Mouse (Mus musculus): ENCODE results near the gene Klhdc4.

Klhdc4 gene

GRCm38 (mm10) chr8:121809524-121810155 is 19.7 kb downstream of the Klhdc4 start:
- DNase-seq (ENCODE audit: inconsistent age in 2 of 2, low spot score in 1 of 2), result peak; percentile 60 to 62

- no peak for DNase-seq (ENCODE audit: inconsistent age in 2 of 2, low spot score in 1 of 2)
These were observed 21.3 kb downstream of the Klhdc4 start for GRCm38 (mm10) chr8:121808032-121808431.

- DNase-seq (ENCODE audit: inconsistent age in 2 of 2, low spot score in 1 of 2), result no peak
These were observed 23.2 kb downstream of the Klhdc4 start for GRCm38 (mm10) chr8:121806126-121806525.

DNA sequence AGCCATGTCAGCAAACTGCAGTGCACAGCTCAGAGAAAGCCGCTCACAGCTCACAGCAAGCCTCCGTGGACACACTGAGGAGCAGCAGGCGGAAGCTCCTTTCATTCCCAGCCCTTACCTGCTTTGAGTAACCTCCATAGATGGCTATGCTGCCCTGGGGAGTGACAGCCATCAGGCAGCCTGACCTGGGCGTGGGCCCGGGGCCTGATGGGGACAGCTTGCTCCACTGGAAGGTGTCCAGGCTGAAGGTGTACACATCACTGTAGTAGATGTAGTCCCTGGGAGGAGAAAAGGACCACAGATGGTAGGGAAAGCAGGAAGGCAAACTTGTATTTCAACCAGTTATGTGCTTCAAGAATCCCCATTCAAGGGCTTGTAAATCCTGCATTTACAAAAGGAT is 24.5 kb downstream of the Klhdc4 start:
- no peak for DNase-seq (ENCODE audit: inconsistent age in 2 of 2, low spot score in 1 of 2)

DNA sequence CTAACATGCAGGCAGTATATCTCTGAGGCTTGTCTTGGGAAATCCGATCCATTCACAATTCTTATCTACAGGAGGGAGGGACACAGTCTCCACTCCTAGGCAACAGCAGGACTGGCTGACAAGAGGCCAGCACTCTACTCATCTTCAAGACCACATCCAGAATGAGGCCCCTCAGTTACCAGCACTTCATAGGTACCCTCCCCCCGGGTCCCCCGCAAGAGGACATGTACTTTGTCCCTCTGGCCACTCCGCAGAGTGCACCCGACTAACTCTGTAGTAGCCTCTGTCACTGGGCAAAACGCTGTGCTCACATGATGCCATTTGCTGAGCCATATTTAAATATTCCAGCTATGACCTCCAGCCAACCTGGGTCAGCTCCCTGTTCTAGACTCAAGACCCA is 31.0 kb downstream of the Klhdc4 start:
- DNase-seq (ENCODE audit: inconsistent age in 2 of 2, low spot score in 1 of 2), result no peak

GRCm38 (mm10) chr8:121796406-121796805 is 33.0 kb downstream of the Klhdc4 start:
- peak in 1 of 2 experiments; percentile 37 for DNase-seq (ENCODE audit: inconsistent age in 2 of 2, low spot score in 1 of 2)

- no peak for DNase-seq (ENCODE audit: inconsistent age in 2 of 2, low spot score in 1 of 2)
These were observed 33.9 kb downstream of the Klhdc4 start for GRCm38 (mm10) chr8:121795461-121795860.

GRCm38 (mm10) chr8:121794151-121794550 is 35.2 kb downstream of the Klhdc4 start:
- no peak for DNase-seq (ENCODE audit: inconsistent age in 2 of 2, low spot score in 1 of 2)

DNA sequence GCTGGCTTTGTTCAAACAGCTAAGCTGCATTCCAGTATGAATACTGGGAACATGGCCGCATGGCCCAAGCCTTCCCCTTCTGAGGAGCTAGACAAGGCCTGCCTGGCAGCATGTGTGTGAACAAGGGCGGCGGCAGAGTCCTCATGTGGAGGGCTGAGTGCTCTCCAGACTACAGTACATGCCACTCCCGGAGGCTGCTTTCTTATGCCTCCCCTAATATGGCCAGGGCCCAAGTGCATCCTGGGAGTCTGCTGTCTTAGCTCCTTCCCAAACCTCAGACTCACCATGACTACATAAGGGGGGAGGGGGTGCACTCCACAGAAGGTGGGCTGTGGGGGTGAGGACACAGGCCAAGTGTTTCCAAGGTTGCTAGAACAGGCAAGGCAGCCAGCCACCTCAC is 36.7 kb downstream of the Klhdc4 start:
- DNase-seq (ENCODE audit: inconsistent age in 2 of 2, low spot score in 1 of 2), result no peak

GRCm38 (mm10) chr8:121792159-121792558 is 37.2 kb downstream of the Klhdc4 start:
- no peak for DNase-seq (ENCODE audit: inconsistent age in 2 of 2, low spot score in 1 of 2)

DNA sequence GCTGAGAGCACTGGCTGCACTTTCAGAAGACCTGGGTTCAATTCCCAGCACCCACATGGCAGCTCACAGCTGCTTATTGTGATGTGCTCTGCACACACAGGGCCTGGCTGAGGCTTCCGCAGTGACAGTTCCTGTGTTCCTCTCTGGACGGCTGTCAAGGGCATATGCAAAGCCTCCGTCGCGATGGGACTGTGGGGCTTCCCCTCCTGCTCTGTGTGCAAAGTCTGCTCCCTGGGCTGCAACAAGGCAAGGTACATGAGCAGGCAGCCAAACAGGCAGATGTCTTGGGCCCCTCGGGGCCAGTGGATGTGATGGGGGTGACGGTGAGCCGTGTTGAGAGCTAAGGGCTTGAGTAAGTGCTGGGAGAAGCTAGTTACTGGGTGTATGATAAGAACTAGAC is 40.6 kb downstream of the Klhdc4 start:
- DNase-seq (ENCODE audit: inconsistent age in 2 of 2, low spot score in 1 of 2), result peak in 1 of 2 experiments; percentile 37

DNA sequence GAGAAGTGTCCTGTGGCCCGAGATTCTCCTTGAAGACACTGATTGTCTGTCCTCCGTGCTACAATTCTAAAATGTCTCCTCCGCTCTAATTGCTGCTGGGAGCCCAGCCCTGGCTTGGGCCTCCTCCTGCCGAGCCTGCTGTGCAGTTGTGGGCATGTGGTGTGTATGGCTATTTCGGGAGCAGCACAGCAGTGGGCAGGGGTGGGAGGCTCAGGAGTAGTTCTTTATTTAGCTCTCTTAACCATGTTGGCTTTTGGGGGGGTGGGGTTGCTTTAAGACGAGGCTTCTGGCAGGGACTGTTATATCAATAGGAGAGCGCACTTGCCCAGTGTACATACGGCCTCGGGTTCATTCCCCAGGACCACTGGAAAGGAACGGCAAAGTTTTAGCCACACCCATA is 42.8 kb downstream of the Klhdc4 start:
- DNase-seq (ENCODE audit: inconsistent age in 2 of 2, low spot score in 1 of 2), result no peak

- no peak for DNase-seq (ENCODE audit: inconsistent age in 2 of 2, low spot score in 1 of 2)
These were observed 46.9 kb downstream of the Klhdc4 start for GRCm38 (mm10) chr8:121782493-121782892.

DNA sequence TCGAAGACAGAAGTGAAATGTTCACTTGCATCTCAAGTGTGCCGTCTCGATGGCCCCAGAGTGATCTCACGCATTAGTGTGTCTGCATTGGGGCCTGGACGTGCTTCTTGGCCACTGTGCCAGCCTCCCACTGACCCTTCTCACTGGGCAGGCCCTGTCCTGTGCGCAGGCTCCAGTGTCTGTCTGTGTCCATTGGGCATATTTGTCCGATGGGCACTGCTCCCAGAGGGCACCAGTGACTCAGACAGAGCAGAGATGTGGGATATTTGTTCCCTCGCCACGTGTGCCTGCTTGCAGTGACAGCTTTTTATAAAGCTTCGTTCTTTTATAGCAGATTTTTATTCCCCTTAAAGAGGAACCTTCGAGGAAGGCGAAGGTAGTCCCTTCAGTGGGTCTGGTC is 55.5 kb downstream of the Klhdc4 start:
- no peak for DNase-seq (ENCODE audit: inconsistent age in 2 of 2, low spot score in 1 of 2)

DNA sequence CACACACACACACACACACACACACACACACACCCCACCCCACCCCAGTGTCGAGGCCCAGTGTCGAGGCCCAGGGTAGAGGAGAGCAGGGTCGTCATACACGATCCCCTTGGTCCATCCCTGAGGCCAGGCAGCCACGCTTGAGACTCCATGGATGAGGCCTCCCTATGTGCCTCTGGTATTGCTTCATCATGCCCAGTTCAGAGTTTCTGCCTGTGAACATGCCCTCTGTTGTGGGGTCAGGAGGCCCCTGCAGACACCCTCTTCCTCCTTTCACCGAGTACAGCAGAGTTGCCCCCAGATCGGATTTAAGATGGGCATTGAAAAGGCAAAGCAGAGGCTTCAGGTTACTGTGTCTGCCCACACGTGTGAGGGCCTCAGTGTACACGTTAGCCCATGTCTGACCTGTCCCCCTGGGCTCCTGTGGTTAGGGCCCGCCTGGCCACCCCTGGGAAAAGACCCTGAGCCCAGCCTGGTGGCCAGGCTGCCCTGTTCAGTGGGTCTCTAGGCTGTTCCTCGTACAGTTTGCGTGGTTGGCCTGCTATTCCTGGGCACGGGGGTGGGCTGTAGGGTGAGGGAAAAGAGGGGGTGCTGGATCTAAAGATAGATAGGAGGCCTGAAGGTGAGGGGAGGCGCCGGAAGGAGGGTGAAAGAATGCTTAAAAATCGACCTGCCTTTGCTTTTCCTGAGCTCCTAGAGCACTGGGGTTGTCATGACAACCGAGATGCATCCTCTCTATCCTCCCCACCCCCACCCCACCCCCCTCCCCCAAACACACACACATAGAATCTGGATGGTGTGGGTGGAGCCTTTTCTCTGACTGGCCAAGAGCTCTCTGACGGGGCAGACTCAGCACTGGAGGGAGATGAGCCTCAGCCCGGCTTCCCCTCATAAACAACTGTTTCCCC is 58.3 kb downstream of the Klhdc4 start:
- no peak for DNase-seq (ENCODE audit: inconsistent age in 2 of 2, low spot score in 1 of 2)

DNA sequence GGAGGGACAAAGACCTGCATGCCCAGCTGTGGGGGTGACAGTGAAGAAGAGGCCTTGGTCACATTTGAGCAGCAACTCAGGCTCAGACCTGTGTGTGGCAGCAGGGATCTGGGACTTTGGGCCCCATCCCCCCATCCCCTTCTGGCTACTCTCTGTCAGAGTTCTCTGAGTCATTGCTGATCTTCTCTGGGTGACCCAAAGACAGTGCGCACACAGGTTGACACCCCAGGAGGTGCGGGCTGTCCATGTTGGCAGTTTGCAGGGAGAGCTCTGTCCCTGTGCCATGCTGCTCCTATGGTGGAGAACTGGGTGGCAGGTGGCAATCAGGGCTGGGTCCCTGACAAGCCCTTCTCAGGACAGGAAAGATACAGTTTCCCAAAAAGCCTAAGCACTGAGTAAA is 59.7 kb downstream of the Klhdc4 start:
- DNase-seq (ENCODE audit: inconsistent age in 2 of 2, low spot score in 1 of 2), result no peak

- DNase-seq (ENCODE audit: inconsistent age in 2 of 2, low spot score in 1 of 2), result no peak
These were observed 60.3 kb downstream of the Klhdc4 start for GRCm38 (mm10) chr8:121769095-121769494.

- peak in 1 of 2 experiments; percentile 39 for DNase-seq (ENCODE audit: inconsistent age in 2 of 2, low spot score in 1 of 2)
These were observed 63.7 kb downstream of the Klhdc4 start for GRCm38 (mm10) chr8:121765594-121766138.

DNA sequence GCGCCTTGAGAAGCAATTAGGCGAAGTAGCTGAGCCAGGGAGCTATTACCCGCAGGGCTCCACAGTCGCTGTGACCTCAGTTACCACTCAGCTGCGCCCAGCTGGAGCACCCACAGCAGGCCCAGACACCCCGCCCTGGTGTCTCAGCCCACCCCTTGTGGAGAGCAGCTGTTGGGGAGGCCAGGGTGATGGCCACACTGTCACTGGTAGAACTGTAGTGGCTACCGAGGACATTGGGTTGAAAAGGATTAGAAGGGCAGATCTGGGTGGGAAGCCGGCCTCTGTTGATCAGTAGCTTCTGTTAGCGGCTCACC is 65.7 kb downstream of the Klhdc4 start:
- DNase-seq (ENCODE audit: inconsistent age in 2 of 2, low spot score in 1 of 2), result no peak

DNA sequence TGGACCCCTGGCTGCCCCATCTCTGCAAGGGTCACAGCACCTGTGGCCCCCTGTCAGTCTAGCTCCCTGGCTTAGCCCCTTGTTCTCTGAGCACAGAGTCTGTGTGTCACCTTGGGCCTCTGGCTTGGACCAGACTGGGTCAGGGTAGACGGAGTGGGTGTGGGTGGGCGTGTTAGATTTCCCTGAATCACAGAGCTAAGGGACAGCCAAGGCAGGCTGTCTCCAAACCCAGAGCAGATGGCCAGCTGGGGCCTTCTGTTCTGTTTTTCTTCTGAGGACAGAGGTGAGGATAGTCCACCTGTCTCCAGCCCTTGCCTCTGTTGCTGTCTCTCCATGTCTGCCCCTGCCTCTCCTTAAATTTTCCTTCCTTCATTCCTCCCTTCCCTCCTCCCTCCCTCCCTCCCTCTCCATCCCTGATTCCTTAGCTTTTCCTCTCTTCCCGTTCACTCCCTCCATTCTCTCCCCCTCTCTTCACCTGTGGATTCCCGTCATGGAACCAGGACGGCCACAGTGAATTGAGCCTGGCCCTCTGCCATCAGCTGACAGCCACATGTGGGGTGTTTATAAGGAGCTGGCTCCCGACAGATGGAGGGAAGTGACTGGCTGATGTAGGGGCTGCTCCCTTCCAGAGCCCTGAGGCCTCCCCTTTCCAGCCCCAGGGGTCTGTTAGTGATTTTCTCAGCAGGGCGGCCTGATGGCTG is 66.2 kb downstream of the Klhdc4 start:
- DNase-seq (ENCODE audit: inconsistent age in 2 of 2, low spot score in 1 of 2), result no peak

- DNase-seq (ENCODE audit: inconsistent age in 2 of 2, low spot score in 1 of 2), result peak; percentile 21 to 69
These were observed 67.9 kb downstream of the Klhdc4 start for GRCm38 (mm10) chr8:121761480-121761879.

- DNase-seq (ENCODE audit: inconsistent age in 2 of 2, low spot score in 1 of 2), result no peak
These were observed 68.9 kb downstream of the Klhdc4 start for GRCm38 (mm10) chr8:121760484-121760883.
